Mouse (Mus musculus): ENCODE data around the gene Golga3. TPM values are rescaled to one million over a fixed set of nuclear protein-coding genes. Genes with fewer than 3 reads are reported as not detected.
A peak's percentile ranks its signal among the peaks of the same experiment; 100 is the strongest.

The Golga3 gene
- total RNA-seq, 2 experiments from 2014 or later, result 38.7 to 39.5 TPM

DNA sequence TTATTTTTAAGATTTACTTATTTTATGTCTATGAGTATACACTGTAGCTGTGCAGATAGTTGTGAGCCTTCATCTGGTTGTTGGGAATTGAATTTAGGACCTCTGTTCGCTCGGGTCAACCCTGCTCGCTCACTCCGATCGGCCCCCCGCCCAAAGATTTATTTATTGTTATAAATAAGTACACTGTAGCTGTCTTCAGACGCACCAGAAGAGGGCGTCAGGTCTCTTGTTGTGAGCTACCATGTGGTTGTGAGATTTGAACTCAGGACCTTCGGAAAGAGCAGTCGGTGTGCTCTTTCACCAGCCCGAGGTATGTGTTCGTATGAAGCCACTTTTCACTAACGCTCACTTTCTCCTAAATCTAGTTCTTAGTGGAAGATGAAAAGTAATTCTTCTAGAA lies 55.1 kb downstream of the Golga3 start:
- DNase-seq, result peak; percentile 12

- no peak for DNase-seq
Measured at GRCm38 (mm10) chr5:110232346-110232745, 55.8 kb downstream of the Golga3 start.

DNA sequence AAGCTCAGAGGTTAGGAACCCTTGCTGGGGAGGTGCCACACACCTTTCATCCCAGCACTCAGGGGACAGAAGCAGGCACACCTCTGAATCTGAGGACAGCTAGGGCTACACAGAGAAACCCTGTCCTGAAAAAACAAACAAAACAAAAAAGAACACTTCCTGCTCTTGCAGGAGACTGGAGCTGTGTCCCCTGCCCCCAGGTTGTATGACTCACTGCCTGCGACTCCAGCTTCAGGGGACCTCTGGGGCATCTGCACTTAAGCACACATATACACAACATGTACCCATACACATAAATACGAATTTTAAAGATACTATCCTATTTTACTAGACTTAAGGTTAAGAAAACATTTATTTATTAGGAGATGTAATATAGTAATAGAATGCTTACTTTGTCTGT lies 67.6 kb downstream of the Golga3 start:
- no peak for DNase-seq

DNA sequence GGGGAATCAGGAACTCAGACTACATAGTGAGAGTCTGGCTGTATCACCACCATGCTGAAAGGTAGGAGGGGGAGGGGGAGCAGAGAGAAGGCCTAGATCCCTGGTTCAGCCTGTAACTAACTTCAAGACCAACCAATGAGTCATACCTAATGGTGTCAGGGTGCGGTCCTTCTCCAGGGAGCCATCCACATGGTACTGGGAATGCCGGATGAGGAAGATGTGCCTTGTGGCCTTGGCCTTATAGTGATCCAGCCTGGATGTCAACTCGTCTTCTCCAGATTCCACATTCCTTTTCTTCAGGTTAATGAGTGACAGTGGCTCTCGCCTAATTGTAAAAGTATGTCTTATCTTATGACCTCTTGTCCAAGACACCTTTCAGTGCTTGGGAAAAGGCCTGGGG lies 90.4 kb downstream of the Golga3 start:
- no peak for DNase-seq

GRCm38 (mm10) chr5:110269141-110270101 lies 92.9 kb downstream of the Golga3 start, which contains the start of gene Pgam5:
Gene Pgam5 (minus strand): TSS chr5:110269913.
- peak; percentile 99 for DNase-seq

DNA sequence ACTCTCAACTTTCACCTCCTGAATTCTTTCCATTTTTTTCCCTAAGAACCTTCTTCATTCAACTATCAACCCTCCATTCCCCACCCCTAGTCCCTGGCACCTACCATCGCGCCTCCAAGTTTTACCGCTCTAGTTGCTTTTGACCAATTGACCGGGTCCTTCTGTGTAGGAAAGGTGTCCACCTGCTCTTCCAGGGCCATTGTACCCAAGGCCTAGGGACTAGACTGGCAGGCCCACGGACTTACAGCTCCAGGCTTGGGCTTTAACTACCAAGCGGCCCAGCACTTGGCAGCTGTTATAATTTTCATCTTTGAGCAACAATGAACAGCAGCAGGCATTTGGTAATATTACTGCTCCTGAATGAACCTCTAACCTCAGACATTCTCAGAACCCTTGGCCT lies 93.7 kb downstream of the Golga3 start:
- DNase-seq, result no peak

- no peak for DNase-seq
Measured at GRCm38 (mm10) chr5:110274147-110274546, 97.6 kb downstream of the Golga3 start.

DNA sequence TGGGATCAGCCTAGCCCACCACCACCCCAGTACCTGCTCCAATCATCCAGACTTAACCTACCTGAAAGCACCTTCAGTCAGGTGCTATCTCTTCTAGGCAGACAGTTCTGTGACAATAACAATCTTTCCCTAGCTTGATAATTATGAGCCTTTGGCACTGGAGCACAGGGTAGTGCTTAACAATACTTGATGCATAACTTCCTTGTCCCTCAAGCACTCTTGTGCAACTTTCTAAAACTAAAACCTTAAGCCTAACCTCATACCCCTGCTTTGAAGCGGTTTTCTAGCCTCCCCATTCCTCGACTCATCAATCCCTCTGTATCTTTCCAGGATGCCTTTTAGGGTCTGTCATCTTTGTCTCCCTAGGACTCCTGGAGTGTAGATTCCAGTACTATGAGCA lies 98.3 kb downstream of the Golga3 start:
- DNase-seq, result no peak

Other genes with a start within 250 kb of the Golga3 start
- 10 to 100 TPM in 1 of 2 experiments, 1 to 10 TPM in 1; 9.2 to 12.7 TPM for gene Zfp932, start 180.2 kb upstream of the Golga3 start, total RNA-seq (2021)
- gene Gm17655, start 104.2 kb upstream of the Golga3 start, total RNA-seq (2021), result 1 to 10 TPM; 1.9 to 2.7 TPM
- gene Gm35315, start 82.3 kb upstream of the Golga3 start, total RNA-seq (2021), result under 1 TPM; 0.28 to 0.34 TPM
- under 1 TPM in 1 of 2 experiments, not detected in 1; 0.07 TPM for gene Plcxd1, start 76.7 kb upstream of the Golga3 start, total RNA-seq (2021)
- gene Gtpbp6, start 68.5 kb upstream of the Golga3 start, total RNA-seq (2021), result 10 to 100 TPM; 19.6 to 22.5 TPM
- gene Zfp605, start 66.6 kb upstream of the Golga3 start, total RNA-seq (2021), result 1 to 10 TPM; 3.1 to 3.2 TPM
- 10 to 100 TPM; 14.9 to 21.0 TPM for gene Chfr, start 40.9 kb upstream of the Golga3 start, total RNA-seq (2021)
- 10 to 100 TPM; 23.4 to 28.1 TPM for gene Ankle2, start 54.3 kb downstream of the Golga3 start, total RNA-seq (2021)
- gene Pgam5, start 93.2 kb downstream of the Golga3 start, total RNA-seq (2021), result 10 to 100 TPM; 22.6 to 26.7 TPM
- 10 to 100 TPM; 25.9 to 26.6 TPM for gene Pxmp2, start 109.5 kb downstream of the Golga3 start, total RNA-seq (2021)
- gene Pole, start 109.6 kb downstream of the Golga3 start, total RNA-seq (2021), result 1 to 10 TPM; 6.0 to 6.1 TPM
- not detected for gene P2rx2, start 166.5 kb downstream of the Golga3 start, total RNA-seq (2021)
- not detected for gene Lrcol1, start 168.0 kb downstream of the Golga3 start, total RNA-seq (2021)